In the genomic region with DNA sequence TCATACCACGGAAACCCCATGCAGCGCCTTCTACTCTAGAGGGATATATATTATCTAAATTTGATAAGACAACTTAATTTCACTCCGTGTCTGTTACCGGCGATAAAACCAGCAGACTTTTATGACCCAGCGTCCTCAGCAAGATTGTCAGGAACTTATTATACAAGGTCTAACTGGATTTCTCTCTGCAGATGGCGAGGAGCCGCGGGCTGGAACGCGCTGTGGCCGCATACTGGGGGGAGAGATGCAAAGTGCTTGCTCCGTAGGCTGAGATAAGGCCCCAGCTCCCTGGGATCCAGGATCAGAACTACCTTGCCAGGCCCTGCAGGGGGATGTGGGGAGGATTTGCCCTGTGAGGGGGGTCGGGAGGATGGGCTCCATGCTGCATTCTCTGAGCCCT, we compare ENCODE assay signal across 26 mouse cellular contexts. TPM values are rescaled to one million over a fixed set of nuclear protein-coding genes. Genes with fewer than 3 reads are reported as not detected.
"Had no signal": no experiment of that assay in that cellular context is flagged by ENCODE, and none has a peak within 500 bp of the region (broad histone marks: within the 10 kb centered on the region; RNA-seq: fewer than 3 reads in every experiment).

No protein-coding gene starts in this region.

- H3K27ac ChIP-seq: intestine, embryonic 15.5 days; kidney, embryonic 15.5 days; limb, embryonic 12.5 days; limb, embryonic 15.5 days; liver, embryonic 14.5 days; macrophage; neural tube, embryonic 12.5 days; stomach, postnatal 0 days had no signal

- ATAC-seq: intestine, embryonic 15.5 days; liver, postnatal 0 days; lung, postnatal 0 days had no signal

- H3K4me3 ChIP-seq: intestine, embryonic 15.5 days; kidney, embryonic 15.5 days; limb, embryonic 12.5 days; limb, embryonic 15.5 days; neural tube, embryonic 12.5 days had no signal

- H3K4me1 ChIP-seq: intestine, embryonic 15.5 days; kidney, embryonic 15.5 days; limb, embryonic 15.5 days had no signal

- H3K36me3 ChIP-seq: intestine, embryonic 15.5 days; kidney, embryonic 15.5 days; limb, embryonic 12.5 days; limb, embryonic 15.5 days; neural tube, embryonic 12.5 days had no signal

- H3K9me3 ChIP-seq: intestine, embryonic 15.5 days; kidney, embryonic 15.5 days; limb, embryonic 12.5 days; limb, embryonic 15.5 days; neural tube, embryonic 12.5 days had no signal

- DNase-seq: kidney, adult 11 months; kidney, adult 8-10 months; kidney, postnatal 10 days; kidney, postnatal 36 days; left cerebral cortex, postnatal 4 days; liver, postnatal 0 days; lung, embryonic 14.5 days; right cerebral cortex, postnatal 4 days; thymus, adult 18-20 months; thymus, postnatal 36 days had no signal

- H3K27me3 ChIP-seq: neural tube, embryonic 12.5 days had no signal

- H3K4me2 ChIP-seq: intestine, embryonic 15.5 days; kidney, embryonic 15.5 days; limb, embryonic 12.5 days; limb, embryonic 15.5 days; liver, embryonic 11.5 days; lung, embryonic 14.5 days; neural tube, embryonic 12.5 days had no signal

- H3K9ac ChIP-seq: intestine, embryonic 15.5 days; kidney, embryonic 15.5 days; limb, embryonic 12.5 days; limb, embryonic 15.5 days; liver, embryonic 14.5 days; liver, postnatal 0 days; lung, embryonic 14.5 days; neural tube, embryonic 12.5 days had no signal

RNA-seq across cellular contexts. Expression of a gene that starts 1.1 kb away (rescaled TPM):
- total RNA-seq: layer of hippocampus, postnatal 14 days; left cerebral cortex, adult 8-10 months; left cerebral cortex, postnatal 14 days; left cerebral cortex, postnatal 4 days; megakaryocyte, adult 5-6 weeks had no signal
- polyA plus RNA-seq: intestine, embryonic 15.5 days; kidney, embryonic 15.5 days; limb, embryonic 12.5 days; limb, embryonic 15.5 days; liver, embryonic 11.5 days; liver, embryonic 14.5 days; liver, postnatal 0 days; lung, embryonic 14.5 days; lung, postnatal 0 days; macrophage; neural tube, embryonic 12.5 days; stomach, embryonic 14.5 days; stomach, postnatal 0 days; urinary bladder, adult 2 months had no signal
